Mouse (Mus musculus) liver, adult 2 months (tissue): ENCODE measurements around the gene Nckap5l. TPM values are rescaled to one million over a fixed set of nuclear protein-coding genes. Genes with fewer than 3 reads are reported as not detected.

Experiments used
- DNase-seq: peaks from one replicate; pipeline ENCODE4 v3.0.0-alpha.2; 2011; ENCODE audit warnings: low read depth, low spot score; ENCODE audit errors: extremely low read depth
- H3K27ac ChIP-seq: fragments of 200-500 bp; replicated peaks from 2 replicates; pipeline ENCODE4 v1.5.1; 2012; ENCODE audit warnings: low read depth, mild to moderate bottlenecking, control low read depth, inconsistent platforms, low read length; ENCODE audit not compliant: insufficient read depth
- H3K27me3 ChIP-seq: fragments of 200-500 bp; 2 replicates; pipeline ENCODE4 v1.6.1; 2012; ENCODE audit warnings: mild to moderate bottlenecking, moderate library complexity, low read length, inconsistent platforms; ENCODE audit not compliant: control insufficient read depth, insufficient read depth
- H3K36me3 ChIP-seq: fragments of 200-500 bp; 2 replicates; pipeline ENCODE4 v1.6.1; 2012; ENCODE audit warnings: low read length, inconsistent platforms; ENCODE audit not compliant: control insufficient read depth, insufficient read depth
- H3K4me1 ChIP-seq: fragments of 200-500 bp; 2 replicates; pipeline ENCODE4 v1.6.1; 2011; ENCODE audit warnings: low read length; ENCODE audit not compliant: control insufficient read depth, insufficient read depth
- H3K4me3 ChIP-seq: fragments of 200-500 bp; 2 replicates; pipeline ENCODE4 v1.5.1; 2011; ENCODE audit warnings: low read depth, mild to moderate bottlenecking, control low read depth, low read length, moderate library complexity; ENCODE audit not compliant: insufficient read depth
- H3K79me2 ChIP-seq: fragments of 200-500 bp; 2 replicates; pipeline ENCODE4 v1.6.1; 2012; ENCODE audit warnings: inconsistent platforms, mild to moderate bottlenecking, low read length, moderate library complexity; ENCODE audit not compliant: control insufficient read depth, insufficient read depth
- H3K9ac ChIP-seq: fragments of 200-500 bp; 2 replicates; pipeline ENCODE4 v1.6.1; 2012; ENCODE audit warnings: low read depth, mild to moderate bottlenecking, control low read depth, inconsistent platforms, low read length
- CTCF ChIP-seq: fragments of 200-500 bp; IDR thresholded peaks from 2 replicates; pipeline ENCODE4 v1.5.1; 2011; ENCODE audit warnings: low read depth, low read length, control low read depth
- POLR2A ChIP-seq: fragments of 200-500 bp; IDR thresholded peaks from 2 replicates; pipeline ENCODE4 v1.6.1; 2011; ENCODE audit warnings: low read length, control low read depth; ENCODE audit not compliant: insufficient read depth; ENCODE audit errors: extremely low read depth
- whole genome bisulfite sequencing: fragments of 180-500 bp; shearing (Covaris S2); methylation state at CpG from one replicate; pipeline ENCODE4 v1.1.7; 2018; 5-methylcytosine and 5-hydroxymethylcytosine counted together
- polyA plus RNA-seq: library from polyadenylated mRNA; depleted of rRNA; stranded (reverse); fragments of >200 nt; gene quantifications from 2 replicates; pipeline ENCODE4 v1.2.3, GENCODE M21; 2012
- total RNA-seq: library from RNA; depleted of rRNA; stranded (reverse); fragments of >200 nt; gene quantifications from 2 replicates; pipeline ENCODE4 v1.2.3, GENCODE M21; 2014

Nckap5l gene
- total and polyA plus RNA-seq, 2 experiments, result 0.09 to 0.56 TPM

GRCm38 (mm10) chr15:99456963-99457605 is 464 bp downstream of the Nckap5l start:
- no peak for DNase-seq
- peak overlapping the region; percentile 64 for H3K9ac ChIP-seq
- H3K4me3 ChIP-seq, result peak overlapping the region; percentile 84
- no peaks in the 10 kb centered on the region for H3K4me1 ChIP-seq
- 7% methylated on average over 43 of the region's 43 CpGs for WGBS
- H3K27me3 ChIP-seq, result no peaks in the 10 kb centered on the region
- H3K79me2 ChIP-seq, result no peaks in the 10 kb centered on the region
- no peaks in the 10 kb centered on the region for H3K36me3 ChIP-seq
- H3K27ac ChIP-seq, result 0 out of 2 replicates have a peak overlapping the region, but pooled peaks have one; percentile 2
- TF ChIP-seq CTCF (no peak), POLR2A (no peak)

- DNase-seq, result no peak
- H3K36me3 ChIP-seq, result no peaks in the 10 kb centered on the region
- no peaks in the 10 kb centered on the region for H3K4me1 ChIP-seq
- H3K27me3 ChIP-seq, result no peaks in the 10 kb centered on the region
- H3K4me3 ChIP-seq, result peak overlapping the region; percentile 84
- 63% methylated on average over 7 of the region's 7 CpGs for WGBS
- 0 out of 2 replicates have a peak overlapping the region, but pooled peaks have one; percentile 2 for H3K27ac ChIP-seq
- H3K9ac ChIP-seq, result peak overlapping the region; percentile 40
- TF ChIP-seq CTCF (no peak), POLR2A (no peak)
- no peaks in the 10 kb centered on the region for H3K79me2 ChIP-seq
Observed at GRCm38 (mm10) chr15:99456338-99456962, 1.1 kb downstream of the Nckap5l start.

- Histone ChIP-seq H3K27ac (no peak overlapping the region), H3K27me3 (no peaks in the 10 kb centered on the region), H3K9ac (no peak overlapping the region), H3K4me1 (no peaks in the 10 kb centered on the region), H3K79me2 (no peaks in the 10 kb centered on the region), H3K4me3 (no peak overlapping the region), H3K36me3 (no peaks in the 10 kb centered on the region)
- WGBS, result 92% methylated on average over 3 of the region's 3 CpGs
- no peak for DNase-seq
- TF ChIP-seq POLR2A, result no peak
- no peak for TF ChIP-seq CTCF
Observed at GRCm38 (mm10) chr15:99455415-99455814, 2.1 kb downstream of the Nckap5l start.

GRCm38 (mm10) chr15:99454585-99455279 is 2.8 kb downstream of the Nckap5l start:
- WGBS, result 88% methylated on average over 7 of the region's 7 CpGs
- DNase-seq, result no peak
- H3K27ac ChIP-seq, result no peak overlapping the region
- TF ChIP-seq CTCF (no peak), POLR2A (no peak)
- H3K36me3 ChIP-seq, result no peaks in the 10 kb centered on the region
- no peak overlapping the region for H3K9ac ChIP-seq
- H3K79me2 ChIP-seq, result no peaks in the 10 kb centered on the region
- no peaks in the 10 kb centered on the region for H3K27me3 ChIP-seq
- no peaks in the 10 kb centered on the region for H3K4me1 ChIP-seq
- H3K4me3 ChIP-seq, result no peak overlapping the region

- H3K4me3 ChIP-seq, result no peak overlapping the region
- no peak overlapping the region for H3K27ac ChIP-seq
- 77% methylated on average over 11 of the region's 11 CpGs for WGBS
- no peak for TF ChIP-seq POLR2A
- TF ChIP-seq CTCF, result no peak
- no peaks in the 10 kb centered on the region for H3K36me3 ChIP-seq
- no peaks in the 10 kb centered on the region for H3K4me1 ChIP-seq
- no peaks in the 10 kb centered on the region for H3K27me3 ChIP-seq
- no peak for DNase-seq
- no peak overlapping the region for H3K9ac ChIP-seq
- H3K79me2 ChIP-seq, result no peaks in the 10 kb centered on the region
Observed at GRCm38 (mm10) chr15:99453153-99453900, 4.2 kb downstream of the Nckap5l start.
